Mouse (Mus musculus): ENCODE measurements around the gene Adad2. TPM values are rescaled to one million over a fixed set of nuclear protein-coding genes. Genes with fewer than 3 reads are reported as not detected.

Adad2 gene
- polyA plus RNA-seq, 1 experiment: 0.12 TPM

GRCm38 (mm10) chr8:119665270-119665669 lies 52.7 kb downstream of the Adad2 start:
- TF ChIP-seq CTCF (IDR thresholded peaks at IDR 0.05; ENCODE audit: borderline replicate concordance, extremely low read depth, insufficient read depth, insufficient read length): no peak
- no peak for TF ChIP-seq POLR2A (IDR thresholded peaks at IDR 0.05; ENCODE audit: borderline replicate concordance, extremely low read depth, insufficient read depth, insufficient read length, poor library complexity, severe bottlenecking)
- DNase-seq (ENCODE audit: low read depth): no peak

Other genes with a start within 250 kb of the Adad2 start
- gene Mlycd, start 217.9 kb upstream of the Adad2 start, polyA plus RNA-seq (2012; rRNA removed): 16.3 and 19.5 TPM in 2 replicates
- gene Osgin1, start 178.6 kb upstream of the Adad2 start, polyA plus RNA-seq (2012; rRNA removed): 0.41 and 0.69 TPM in 2 replicates
- 32.6 and 43.5 TPM in 2 replicates for gene Necab2, start 166.0 kb upstream of the Adad2 start, polyA plus RNA-seq (2012; rRNA removed)
- gene Slc38a8, start 111.0 kb upstream of the Adad2 start, polyA plus RNA-seq (2012; rRNA removed): 0.16 and 0.19 TPM in 2 replicates
- gene Mbtps1, start 54.0 kb upstream of the Adad2 start, polyA plus RNA-seq (2012; rRNA removed): 89.9 and 96.7 TPM in 2 replicates
- 69.1 and 101 TPM in 2 replicates for gene Hsdl1, start 37.6 kb upstream of the Adad2 start, polyA plus RNA-seq (2012; rRNA removed)
- 0.40 and 0.44 TPM in 2 replicates for gene Dnaaf1, start 37.5 kb upstream of the Adad2 start, polyA plus RNA-seq (2012; rRNA removed)
- 24.0 and 36.7 TPM in 2 replicates for gene Taf1c, start 7.5 kb upstream of the Adad2 start, polyA plus RNA-seq (2012; rRNA removed)
- gene Kcng4, start 22.9 kb downstream of the Adad2 start, polyA plus RNA-seq (2012; rRNA removed): 0.14 and 0.23 TPM in 2 replicates
- 3.1 TPM in 2 replicates for gene Wfdc1, start 53.6 kb downstream of the Adad2 start, polyA plus RNA-seq (2012; rRNA removed)
- gene Atp2c2, start 87.3 kb downstream of the Adad2 start, polyA plus RNA-seq (2012; rRNA removed): 0.24 and 0.38 TPM in 2 replicates
- gene Tldc1, start 165.7 kb downstream of the Adad2 start, polyA plus RNA-seq (2012; rRNA removed): 13.5 and 16.1 TPM in 2 replicates
- gene Cotl1, start 227.8 kb downstream of the Adad2 start, polyA plus RNA-seq (2012; rRNA removed): 273 and 336 TPM in 2 replicates
- gene Klhl36, start 249.5 kb downstream of the Adad2 start, polyA plus RNA-seq (2012; rRNA removed): 16.2 and 17.6 TPM in 2 replicates